Mouse (Mus musculus): Measurements from ENCODE around the gene Pdcd1lg2.

Pdcd1lg2 gene

GRCm38 (mm10) chr19:29410619-29411018 lies at the start of gene Pdcd1lg2:
Gene Pdcd1lg2, plus strand, starts transcription at chr19:29410919.
- no peak for DNase-seq (ENCODE audit: low spot score)

DNA sequence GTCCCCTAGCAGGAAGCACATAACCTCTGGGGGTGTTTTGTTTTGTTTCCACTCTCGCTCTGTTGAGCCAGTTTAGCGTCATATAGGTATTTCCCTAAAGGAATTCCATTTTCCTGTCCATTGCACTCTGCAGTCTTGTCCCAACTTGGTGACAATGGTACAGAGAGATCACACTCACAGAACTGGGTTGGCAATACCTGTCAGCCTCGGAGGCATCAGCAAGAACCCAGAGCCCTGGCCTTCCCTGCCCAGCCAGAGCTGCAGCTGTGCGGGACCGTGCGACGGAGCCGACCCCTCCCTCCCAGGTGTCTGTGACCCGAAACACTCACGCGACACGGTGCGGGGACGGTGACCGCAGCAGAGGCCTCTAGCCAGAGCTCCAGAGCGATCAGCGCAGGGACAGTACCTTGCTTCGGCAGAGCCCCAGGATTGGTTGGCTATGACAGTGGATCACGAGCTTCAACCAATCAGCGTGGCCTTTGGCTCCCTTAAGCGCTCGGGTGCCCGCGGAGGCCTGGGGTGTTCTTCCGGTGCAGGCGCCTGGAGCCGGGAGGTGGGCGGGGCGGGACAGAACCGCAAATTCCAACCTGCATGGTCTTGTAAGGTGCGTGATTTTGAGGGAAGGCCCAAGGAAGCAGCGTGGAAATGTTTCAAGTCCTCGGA lies 49.1 kb upstream of the Pdcd1lg2 start:
- DNase-seq (ENCODE audit: low spot score): peak; percentile 79

DNA sequence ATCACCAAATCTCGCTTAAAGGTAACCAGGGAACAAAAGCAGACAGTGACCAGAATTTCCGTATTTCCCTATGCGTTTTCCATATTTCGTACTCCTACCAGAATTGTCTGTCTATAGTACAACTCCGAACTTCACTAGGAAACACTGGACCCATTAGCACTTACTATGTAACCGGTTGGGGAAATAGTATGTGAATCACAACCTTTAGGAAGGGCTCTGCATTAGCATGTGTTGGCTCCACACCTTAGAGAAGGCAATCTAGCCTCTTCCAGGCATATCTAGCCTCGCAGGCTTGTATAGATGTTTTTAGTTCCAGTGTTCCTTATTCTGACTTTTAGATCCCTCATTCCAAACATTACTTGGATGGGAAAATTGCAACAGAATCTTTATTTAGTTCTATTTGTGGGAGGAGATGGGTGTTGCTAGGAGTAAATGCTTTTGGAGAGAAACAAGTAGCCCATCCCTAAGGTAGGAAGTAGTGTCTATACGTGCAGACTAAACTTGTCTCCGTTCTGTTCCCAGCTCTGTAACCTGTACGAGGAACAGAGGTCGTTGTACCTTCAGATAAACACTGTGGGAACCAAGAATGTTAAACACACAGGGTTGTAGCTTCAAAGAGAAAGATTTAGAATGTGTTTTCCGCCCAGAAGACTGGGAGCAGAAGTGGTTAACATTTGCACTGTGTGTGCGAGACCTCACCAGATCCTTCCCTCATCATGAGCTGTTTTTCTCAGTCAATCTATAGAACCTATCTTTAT lies 48.4 kb upstream of the Pdcd1lg2 start:
- no peak for DNase-seq (ENCODE audit: low spot score)

DNA sequence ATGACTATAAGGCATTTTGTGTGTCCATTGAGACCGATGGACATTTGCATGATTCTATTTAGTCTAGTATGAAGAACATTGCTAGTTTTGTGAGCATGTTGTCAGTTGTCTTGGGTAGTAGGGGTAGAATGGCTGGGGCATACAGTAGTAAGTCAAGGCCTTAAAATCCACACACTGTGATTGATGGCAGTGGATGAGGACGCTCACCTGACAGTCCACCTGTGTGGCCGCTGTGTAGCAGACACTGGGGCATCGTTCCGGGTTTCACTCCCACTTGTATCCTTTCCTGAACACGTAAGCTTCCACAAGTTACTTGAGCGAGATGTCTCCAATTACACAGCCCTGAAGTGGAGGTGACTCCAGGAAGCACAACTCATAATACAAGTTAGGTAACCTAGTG lies 47.2 kb upstream of the Pdcd1lg2 start:
- DNase-seq (ENCODE audit: low spot score): no peak

GRCm38 (mm10) chr19:29364076-29364475 lies 46.6 kb upstream of the Pdcd1lg2 start:
- DNase-seq (ENCODE audit: low spot score): peak; percentile 31

GRCm38 (mm10) chr19:29365105-29365504 lies 45.6 kb upstream of the Pdcd1lg2 start:
- no peak for DNase-seq (ENCODE audit: low spot score)

DNA sequence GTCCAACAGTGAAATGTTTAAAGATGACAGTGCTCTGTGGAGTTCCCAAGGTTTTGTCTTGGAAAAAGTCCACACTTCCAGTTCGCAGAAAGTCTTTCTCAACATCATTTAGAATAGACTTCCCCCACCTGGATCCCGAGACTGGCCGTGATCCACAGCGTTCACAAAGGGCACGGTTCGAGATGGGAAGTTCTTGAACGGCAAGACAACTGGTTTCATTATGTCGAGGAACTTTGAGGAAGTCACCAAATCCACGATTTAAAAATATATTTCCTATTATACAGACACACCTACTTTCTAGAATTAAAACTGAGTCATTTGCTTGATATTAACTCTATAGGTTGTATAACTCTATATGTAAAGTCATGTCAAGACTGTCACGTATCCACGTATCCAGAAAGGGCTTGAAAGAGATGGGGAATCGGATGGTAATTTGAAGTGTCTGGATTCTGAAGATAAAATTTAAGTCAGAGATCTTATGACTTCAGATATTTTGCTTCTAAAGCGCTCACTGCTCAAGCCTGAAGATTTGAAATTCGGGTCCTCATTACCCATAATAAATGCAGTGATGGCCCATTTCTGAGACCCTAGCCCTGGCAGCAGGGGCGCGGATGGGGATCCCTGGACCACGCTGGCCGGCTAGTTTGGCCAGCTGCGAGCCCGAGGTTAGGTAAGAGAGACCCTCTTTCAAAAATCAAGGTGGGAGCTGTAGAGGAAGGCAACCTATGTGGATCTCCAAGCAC lies 44.3 kb upstream of the Pdcd1lg2 start:
- no peak for DNase-seq (ENCODE audit: low spot score)

DNA sequence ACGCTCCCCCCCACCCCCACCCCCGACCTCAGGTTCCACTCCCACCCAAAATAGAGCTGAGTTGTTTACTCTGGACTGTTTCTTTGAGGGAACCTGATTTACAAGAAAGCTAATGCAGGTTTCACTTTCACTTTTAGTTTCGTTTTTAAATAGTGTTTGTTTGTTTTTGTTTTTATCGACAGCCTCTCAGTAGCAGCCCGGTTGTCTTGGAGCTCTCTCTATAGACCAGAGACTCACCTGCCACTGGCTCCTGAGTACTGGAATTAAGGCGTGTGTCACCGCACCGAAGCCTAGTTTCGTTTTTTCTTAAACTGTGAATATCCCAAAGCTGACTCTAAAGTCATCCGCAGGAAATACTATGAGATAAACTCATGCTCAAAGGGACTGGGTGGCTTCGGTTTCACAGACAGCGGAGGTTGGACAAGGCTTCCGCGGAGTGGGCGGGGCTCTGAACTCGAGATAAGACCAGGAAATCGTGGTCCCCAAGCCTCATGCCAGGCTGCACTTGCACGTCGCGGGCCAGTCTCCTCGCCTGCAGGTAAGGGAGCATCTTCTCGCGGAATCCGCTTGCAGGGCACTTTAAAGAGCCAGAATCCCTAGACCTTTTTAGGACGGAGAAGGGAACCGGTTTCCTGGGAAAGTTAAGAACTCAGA lies 43.6 kb upstream of the Pdcd1lg2 start, which contains the start of the genes Plgrkt and Cd274:
Gene Plgrkt (minus strand): TSS at position 422 of the 654 bp plus-strand sequence.
Gene Cd274 (plus strand): TSS at position 487 of the 654 bp plus-strand sequence.
- peak; percentile 82 for DNase-seq (ENCODE audit: low spot score)

GRCm38 (mm10) chr19:29368041-29368440 lies 42.7 kb upstream of the Pdcd1lg2 start:
- no peak for DNase-seq (ENCODE audit: low spot score)

DNA sequence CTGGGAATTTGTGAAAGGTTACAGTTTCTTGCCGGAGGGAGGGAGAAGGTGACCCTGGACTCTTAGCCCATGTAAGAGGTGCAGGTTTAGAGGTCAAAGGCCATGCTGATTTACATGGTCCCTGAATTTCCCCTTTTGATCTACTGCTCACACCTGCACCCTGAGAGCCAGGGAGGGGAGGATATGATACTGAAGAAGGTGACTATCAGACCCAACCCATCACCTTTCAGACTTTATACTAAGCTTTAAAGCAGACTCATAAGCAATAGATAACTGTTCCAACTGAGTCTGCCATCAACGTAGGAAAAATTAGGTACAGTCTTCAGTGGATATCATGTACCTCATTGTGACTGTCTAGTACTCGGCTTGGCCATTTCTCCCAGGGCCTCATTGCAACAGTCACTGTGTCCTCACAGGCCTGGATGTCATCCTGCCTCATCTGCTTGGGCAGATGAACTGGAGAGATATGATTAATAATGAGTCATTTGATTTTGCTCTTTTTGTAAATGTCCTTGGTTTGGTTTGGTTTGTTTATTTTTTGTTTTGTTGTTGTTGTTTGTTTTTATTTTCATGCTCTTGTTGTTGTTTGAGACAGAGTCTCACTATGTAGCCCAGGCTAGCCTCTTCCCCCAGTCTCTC lies 41.9 kb upstream of the Pdcd1lg2 start:
- DNase-seq (ENCODE audit: low spot score): no peak

DNA sequence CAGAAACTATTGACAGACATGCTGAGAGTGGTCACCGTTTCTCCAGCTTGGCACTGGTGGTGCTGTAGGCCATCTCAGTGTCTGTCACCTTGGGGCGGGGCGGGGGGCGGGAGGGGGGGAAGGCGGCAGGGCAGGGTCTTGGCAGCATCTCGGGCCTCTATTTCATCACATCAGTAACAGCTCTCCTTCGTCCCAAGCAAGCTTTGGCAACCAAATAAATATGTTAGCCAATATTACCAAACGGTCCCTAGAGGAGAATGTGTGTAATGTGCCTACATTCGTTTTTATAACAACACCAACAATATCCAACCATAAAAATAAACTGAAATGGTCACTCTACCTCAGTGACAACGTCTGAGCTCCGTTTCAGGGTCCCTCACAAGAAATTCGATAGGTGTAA lies 40.6 kb upstream of the Pdcd1lg2 start:
- no peak for DNase-seq (ENCODE audit: low spot score)

DNA sequence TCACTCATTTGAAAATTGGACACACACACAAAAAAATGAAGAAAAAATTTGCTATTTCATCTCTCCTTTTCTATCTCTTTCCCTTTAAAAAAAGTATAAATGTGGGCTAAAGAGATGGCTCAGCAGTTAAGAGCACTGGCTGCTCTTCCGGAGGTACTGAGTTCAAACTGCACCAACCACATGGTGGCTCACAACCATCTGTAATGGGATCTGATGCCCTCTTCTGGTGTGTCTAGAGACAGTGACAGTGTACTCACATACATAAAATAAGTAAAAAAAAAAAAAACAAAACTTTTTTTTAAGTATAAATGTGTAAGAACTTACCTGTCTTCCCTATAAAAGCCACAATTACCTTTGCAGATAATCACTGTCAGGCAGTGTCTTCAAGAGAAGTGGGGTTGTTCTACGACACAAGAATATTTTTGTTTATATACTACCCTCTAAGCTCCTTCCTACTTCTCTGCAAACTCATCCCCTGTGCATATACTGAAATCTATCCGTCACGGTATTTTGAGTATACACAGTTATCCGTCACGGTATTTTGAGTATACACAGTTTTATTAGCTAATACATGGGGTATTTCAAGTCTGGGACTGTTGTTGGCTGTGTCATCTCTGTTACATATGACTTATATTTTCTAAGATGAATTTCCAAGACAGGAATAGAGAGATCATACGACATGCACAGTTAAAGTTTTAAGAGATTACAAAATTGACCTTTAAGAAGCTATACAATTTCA lies 40.0 kb upstream of the Pdcd1lg2 start:
- DNase-seq (ENCODE audit: low spot score): no peak

DNA sequence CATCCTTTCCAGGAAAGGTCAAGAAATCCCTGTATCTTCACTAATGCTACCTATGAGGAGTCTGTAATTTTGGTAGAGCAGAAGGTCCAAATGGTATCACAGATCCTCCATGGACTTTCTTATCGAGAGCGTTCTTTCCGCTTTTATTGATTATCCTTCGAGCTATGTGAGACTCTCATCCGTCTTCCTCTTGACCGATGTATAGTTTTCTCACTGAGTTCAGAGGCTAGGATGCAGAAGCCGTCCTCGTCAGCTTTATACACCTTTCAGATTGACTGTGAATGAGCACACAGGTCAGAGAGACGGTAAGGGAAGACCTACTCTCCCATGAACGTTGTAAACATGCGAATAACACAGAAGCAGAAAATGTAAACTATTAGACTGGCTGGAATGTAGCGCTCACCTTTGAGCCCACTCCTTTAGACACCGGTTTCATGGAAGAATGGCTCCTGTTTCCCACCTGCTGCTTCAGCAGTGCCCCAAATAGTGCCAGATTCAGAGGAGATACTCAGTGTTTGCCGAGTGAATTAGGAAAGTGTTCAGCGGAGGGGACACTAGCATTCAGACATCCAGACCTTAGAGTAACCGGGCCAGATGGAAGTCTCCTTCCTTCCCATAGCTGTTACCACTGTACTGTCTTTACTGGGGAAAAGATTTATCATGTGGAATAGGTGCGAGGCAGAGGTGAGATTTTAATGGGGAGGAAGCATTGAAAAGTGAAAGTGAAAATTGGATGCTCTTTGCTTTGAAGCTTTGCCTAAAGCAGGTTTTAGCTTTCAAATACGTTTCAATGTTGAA lies 39.2 kb upstream of the Pdcd1lg2 start:
- DNase-seq (ENCODE audit: low spot score): no peak

DNA sequence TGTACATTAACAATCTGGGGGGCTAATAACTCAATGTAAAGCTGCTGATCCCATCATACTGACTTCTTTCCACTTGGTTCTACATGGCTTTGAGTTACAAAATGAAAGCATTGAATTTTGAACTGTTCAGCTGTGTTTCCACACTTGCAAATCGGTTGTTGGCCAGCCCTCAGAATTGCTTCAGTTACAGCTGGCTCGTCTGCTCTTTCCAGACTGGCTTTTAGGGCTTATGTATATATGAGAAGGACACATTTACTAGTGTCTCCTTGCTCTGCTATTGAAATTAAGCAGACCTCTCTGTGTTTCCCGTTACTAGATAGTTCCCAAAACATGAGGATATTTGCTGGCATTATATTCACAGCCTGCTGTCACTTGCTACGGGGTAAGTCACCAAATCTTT lies 38.6 kb upstream of the Pdcd1lg2 start:
- DNase-seq (ENCODE audit: low spot score): no peak

DNA sequence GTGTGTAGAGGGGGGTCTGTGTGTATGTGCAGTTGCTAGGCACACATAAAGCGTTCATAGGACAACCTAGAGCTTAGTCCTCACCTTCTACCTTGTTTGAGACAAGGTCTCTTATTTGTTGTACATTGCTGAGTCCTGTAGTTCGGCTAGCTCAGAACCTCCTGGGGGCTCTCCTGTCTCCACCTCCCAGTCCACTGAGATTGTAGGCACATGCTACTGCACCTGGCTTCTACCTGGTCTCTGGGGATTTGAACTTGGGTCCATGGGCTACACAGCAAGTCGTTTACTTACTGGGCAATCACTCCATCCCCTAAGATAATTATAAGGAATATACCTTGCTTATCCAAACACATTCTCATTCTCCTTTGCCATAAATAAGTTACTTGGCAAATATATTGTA lies 38.1 kb upstream of the Pdcd1lg2 start:
- no peak for DNase-seq (ENCODE audit: low spot score)

DNA sequence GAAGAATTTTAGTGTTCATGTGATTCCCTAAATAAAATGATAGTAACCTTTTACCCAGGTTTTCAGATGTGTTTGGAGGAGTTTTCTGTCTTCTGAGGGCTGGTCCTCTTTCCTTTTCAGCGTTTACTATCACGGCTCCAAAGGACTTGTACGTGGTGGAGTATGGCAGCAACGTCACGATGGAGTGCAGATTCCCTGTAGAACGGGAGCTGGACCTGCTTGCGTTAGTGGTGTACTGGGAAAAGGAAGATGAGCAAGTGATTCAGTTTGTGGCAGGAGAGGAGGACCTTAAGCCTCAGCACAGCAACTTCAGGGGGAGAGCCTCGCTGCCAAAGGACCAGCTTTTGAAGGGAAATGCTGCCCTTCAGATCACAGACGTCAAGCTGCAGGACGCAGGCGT lies 37.3 kb upstream of the Pdcd1lg2 start:
- DNase-seq (ENCODE audit: low spot score): no peak

GRCm38 (mm10) chr19:29374947-29375346 lies 35.8 kb upstream of the Pdcd1lg2 start:
- DNase-seq (ENCODE audit: low spot score): no peak

DNA sequence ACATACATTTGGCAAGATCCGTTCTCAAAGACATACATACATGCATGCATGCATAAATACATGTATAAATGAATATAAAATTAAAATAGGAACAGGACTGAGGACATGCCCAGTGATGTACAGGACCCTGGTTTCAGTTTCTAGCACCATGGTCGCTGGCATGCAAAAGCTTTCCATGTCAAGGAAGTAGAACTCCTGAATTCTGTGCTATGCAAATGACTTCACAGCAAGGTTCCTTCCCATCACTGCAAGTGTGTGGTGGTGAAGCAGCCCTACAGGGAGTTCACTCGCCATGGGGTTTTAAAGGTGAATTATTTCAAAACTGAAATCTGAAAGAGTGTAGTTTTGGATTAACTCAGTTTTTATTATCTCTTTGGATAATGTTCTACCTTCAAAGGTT lies 34.3 kb upstream of the Pdcd1lg2 start:
- no peak for DNase-seq (ENCODE audit: low spot score)

- no peak for DNase-seq (ENCODE audit: low spot score)
Measured at GRCm38 (mm10) chr19:29379839-29380603, 30.7 kb upstream of the Pdcd1lg2 start.
